Mouse (Mus musculus) G1E (cell line): ENCODE data around the gene Cdc42bpg. TPM values are rescaled to one million over a fixed set of nuclear protein-coding genes. Genes with fewer than 3 reads are reported as not detected.

Experiments
- ATAC-seq: 2 replicates; pipeline ENCODE4 v1.8.0; 2016; ENCODE audit warnings: mild to moderate bottlenecking; ENCODE audit not compliant: insufficient number of reproducible peaks, poor library complexity, low FRiP score, severe bottlenecking; ENCODE audit errors: extremely low read depth
- DNase-seq: peaks from one replicate; pipeline ENCODE4 v3.0.0; 2012; ENCODE audit warnings: low spot score
- H3K27me3 ChIP-seq: 2 replicates; pipeline ENCODE4 v1.6.1; 2012; ENCODE audit warnings: mild to moderate bottlenecking, low read length, inconsistent platforms; ENCODE audit not compliant: insufficient read depth
- H3K36me3 ChIP-seq: replicated peaks from 2 replicates; pipeline ENCODE3; 2012; ENCODE audit warnings: mild to moderate bottlenecking, inconsistent platforms
- H3K4me1 ChIP-seq: 2 replicates; pipeline ENCODE4 v1.6.1; 2012; ENCODE audit warnings: low read depth, low read length, inconsistent platforms, mixed read lengths; ENCODE audit not compliant: insufficient read depth
- H3K4me3 ChIP-seq: 2 replicates; pipeline ENCODE4 v1.5.1; 2012; ENCODE audit warnings: low read depth, mild to moderate bottlenecking, inconsistent platforms, low read length, moderate library complexity, mixed read lengths
- H3K9me3 ChIP-seq: replicated peaks from 2 replicates; pipeline ENCODE4 v1.6.1; 2012; ENCODE audit warnings: inconsistent platforms
- CTCF ChIP-seq: IDR thresholded peaks from 2 replicates; pipeline ENCODE4 v1.5.1; 2012; ENCODE audit warnings: low read depth, low read length, inconsistent platforms, mixed read lengths
- GATA1 ChIP-seq: IDR thresholded peaks from 2 replicates; pipeline ENCODE4 v1.6.1; 2012; ENCODE audit warnings: borderline replicate concordance, low read length, inconsistent platforms, mixed read lengths
- GATA2 ChIP-seq: IDR thresholded peaks from 2 replicates; pipeline ENCODE4 v1.6.1; 2012; ENCODE audit warnings: low read depth, low read length, inconsistent platforms, borderline replicate concordance
- POLR2AphosphoS5 ChIP-seq: IDR thresholded peaks from 2 replicates; pipeline ENCODE4 v1.6.1; 2012; ENCODE audit warnings: low read depth, low read length, inconsistent platforms; ENCODE audit not compliant: insufficient replicate concordance
- TAL1 ChIP-seq: conservative IDR thresholded peaks from 2 replicates; pipeline ENCODE4 v1.6.1; 2012; ENCODE audit warnings: low read depth, low read length, inconsistent platforms, mixed read lengths
- polyA plus RNA-seq: library from polyadenylated mRNA; stranded (reverse); fragments of >175 nt; gene quantifications from 2 replicates; pipeline ENCODE4 v1.2.3, GENCODE M21; 2012
- total RNA-seq, 2 experiments: library from RNA; stranded (forward) in 1 of 2; stranded (reverse) in 1 of 2; fragments of 200-1000 nt in 1 of 2; fragments of >200 nt in 1 of 2; fragmentation: Nextera tagmentation in 1 of 2; gene quantifications; 2 replicates each; pipeline ENCODE4 v1.2.3; 2014 to 2017

The Cdc42bpg gene
- total and polyA plus RNA-seq, 3 experiments, result 2.0 to 14.1 (median 5.0) TPM

DNA sequence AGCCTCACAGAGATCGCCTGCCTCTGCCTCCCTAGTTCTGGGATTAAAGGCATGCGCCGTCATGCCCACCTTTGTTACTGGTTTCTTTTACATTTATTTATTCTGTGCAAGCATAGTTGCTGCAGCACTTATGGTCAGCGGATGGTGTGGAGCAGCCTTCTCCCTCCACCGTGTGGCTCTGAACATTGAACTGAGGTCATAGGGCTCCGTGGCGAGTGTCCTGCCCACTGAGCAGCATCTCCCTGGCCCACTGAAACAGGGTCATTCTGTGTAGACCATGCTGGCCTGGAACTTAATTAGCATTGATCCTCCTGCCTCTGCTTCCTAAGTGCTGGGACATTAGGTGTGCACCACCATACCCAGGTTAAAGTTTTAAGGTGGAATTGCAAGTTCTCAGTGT lies 25.7 kb upstream of the Cdc42bpg start:
- no peak for DNase-seq
- Histone ChIP-seq H3K9me3 (no peaks in the 10 kb centered on the region), H3K4me1 (peaks cover 95% of the 10 kb centered on the region), H3K27me3 (no peaks in the 10 kb centered on the region), H3K36me3 (peaks cover 70% of the 10 kb centered on the region), H3K4me3 (no peak overlapping the region; the same call in 1 of the 2 replicates)
- TF ChIP-seq GATA1, result no peak
- TF ChIP-seq GATA2, result no peak
- no peak for TF ChIP-seq CTCF
- TF ChIP-seq POLR2AphosphoS5, result no peak
- no peak for TF ChIP-seq TAL1
- ATAC-seq, result no peak

DNA sequence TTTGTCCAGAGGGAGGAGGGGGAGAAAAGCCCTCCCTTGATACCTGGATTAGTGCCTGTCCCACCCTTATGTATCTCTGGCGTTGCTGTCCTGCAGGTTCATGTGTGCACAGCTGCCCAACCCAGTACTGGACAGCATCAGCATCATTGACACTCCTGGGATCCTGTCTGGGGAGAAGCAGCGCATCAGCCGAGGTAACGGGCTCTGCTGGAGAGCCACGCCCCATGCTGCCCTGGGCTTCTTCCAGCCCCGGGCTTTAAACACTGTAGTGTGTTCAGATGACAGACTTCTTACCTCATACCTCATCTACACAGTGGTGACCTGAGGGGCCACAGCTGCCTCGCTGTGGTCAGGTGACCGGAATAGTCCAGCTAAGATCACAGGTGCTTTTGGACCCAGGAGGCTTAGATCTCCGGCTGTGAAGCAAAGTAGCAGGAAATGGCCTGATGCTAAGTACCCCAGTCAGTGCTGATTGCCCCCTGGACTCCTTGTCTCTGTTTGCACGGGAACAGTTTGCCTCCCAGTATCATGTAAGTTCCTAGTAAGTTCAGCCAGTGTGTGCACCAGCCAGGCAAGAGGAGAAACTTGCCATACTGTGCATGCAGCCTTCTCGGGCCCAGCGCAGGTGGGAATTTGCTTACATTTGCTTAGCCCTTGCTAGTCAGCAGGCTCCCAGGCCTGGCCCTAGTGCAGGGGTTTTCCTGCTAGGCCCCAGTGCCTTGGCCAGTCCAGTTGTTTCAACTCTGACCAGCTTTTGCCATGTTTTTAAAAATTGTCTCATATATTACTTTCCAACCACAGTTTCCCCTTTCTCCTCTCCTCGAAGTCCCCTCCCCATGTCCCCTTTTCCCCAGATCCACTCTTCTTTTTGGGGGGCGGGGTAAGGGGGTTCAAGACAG lies 24.9 kb upstream of the Cdc42bpg start:
- ATAC-seq, result no peak
- no peak for DNase-seq
- Histone ChIP-seq H3K9me3 (no peaks in the 10 kb centered on the region), H3K36me3 (peaks cover 78% of the 10 kb centered on the region), H3K27me3 (no peaks in the 10 kb centered on the region), H3K4me3 (peak overlapping the region; percentile 8; the same call in 1 of the 2 replicates), H3K4me1 (peaks cover 96% of the 10 kb centered on the region)
- TF ChIP-seq TAL1, result no peak
- TF ChIP-seq CTCF, result no peak
- TF ChIP-seq GATA2, result no peak
- TF ChIP-seq GATA1, result no peak

DNA sequence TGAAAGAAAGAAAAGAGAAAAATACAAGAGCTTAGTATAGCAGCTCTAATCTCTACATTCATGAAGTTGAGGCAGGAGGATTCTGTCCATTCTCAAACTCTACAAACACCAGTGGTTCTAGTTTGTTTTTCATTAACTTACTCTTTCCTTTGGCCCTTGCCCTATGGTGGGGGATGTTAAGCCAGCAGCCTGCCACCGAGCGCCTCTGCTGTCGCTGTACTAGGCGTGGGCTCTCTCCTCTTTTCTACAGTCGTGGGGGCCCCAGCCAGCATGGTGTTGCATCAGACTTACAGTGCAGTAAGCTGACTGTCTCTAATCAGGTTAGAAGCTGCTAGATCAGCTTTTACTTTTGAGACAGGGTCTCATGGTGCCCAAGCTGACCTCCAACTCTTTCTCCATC lies 23.3 kb upstream of the Cdc42bpg start:
- Histone ChIP-seq H3K9me3 (no peaks in the 10 kb centered on the region), H3K4me1 (peaks cover 99% of the 10 kb centered on the region), H3K27me3 (no peaks in the 10 kb centered on the region), H3K36me3 (peaks cover 94% of the 10 kb centered on the region), H3K4me3 (no peak overlapping the region; the same call in 1 of the 2 replicates)
- TF ChIP-seq POLR2AphosphoS5, result no peak
- TF ChIP-seq GATA1, result no peak
- TF ChIP-seq CTCF, result no peak
- TF ChIP-seq GATA2, result no peak
- TF ChIP-seq TAL1, result no peak
- DNase-seq (no peak), ATAC-seq (no peak)

DNA sequence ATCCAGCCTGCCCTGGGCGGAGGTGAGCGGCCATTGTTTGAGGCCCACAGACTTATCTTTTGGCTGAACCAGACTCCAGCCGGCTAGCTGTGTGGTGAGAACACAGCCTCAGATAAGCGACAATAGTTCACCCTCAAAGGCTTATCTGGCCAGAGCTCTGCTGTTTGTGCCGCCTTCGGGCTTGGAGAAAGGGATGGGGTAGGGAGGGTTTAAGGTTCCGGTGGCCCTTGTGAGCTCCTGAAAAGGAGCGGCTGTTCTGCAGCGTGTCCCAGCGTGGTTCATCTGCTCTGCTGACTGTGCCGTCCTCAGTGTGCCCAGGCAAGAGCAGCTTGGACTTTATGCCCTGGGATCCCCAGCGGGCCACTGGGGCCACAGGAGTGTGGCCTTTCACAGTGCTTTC lies 21.8 kb upstream of the Cdc42bpg start:
- DNase-seq (peak; percentile 80), ATAC-seq (peak; percentile 76)
- Histone ChIP-seq H3K27me3 (no peaks in the 10 kb centered on the region), H3K4me3 (peak overlapping the region; percentile 62; the same call in 1 of the 2 replicates), H3K36me3 (peaks cover 94% of the 10 kb centered on the region), H3K9me3 (no peaks in the 10 kb centered on the region), H3K4me1 (peaks cover 97% of the 10 kb centered on the region)
- peak; percentile 60 for TF ChIP-seq TAL1
- TF ChIP-seq GATA2, result no peak

DNA sequence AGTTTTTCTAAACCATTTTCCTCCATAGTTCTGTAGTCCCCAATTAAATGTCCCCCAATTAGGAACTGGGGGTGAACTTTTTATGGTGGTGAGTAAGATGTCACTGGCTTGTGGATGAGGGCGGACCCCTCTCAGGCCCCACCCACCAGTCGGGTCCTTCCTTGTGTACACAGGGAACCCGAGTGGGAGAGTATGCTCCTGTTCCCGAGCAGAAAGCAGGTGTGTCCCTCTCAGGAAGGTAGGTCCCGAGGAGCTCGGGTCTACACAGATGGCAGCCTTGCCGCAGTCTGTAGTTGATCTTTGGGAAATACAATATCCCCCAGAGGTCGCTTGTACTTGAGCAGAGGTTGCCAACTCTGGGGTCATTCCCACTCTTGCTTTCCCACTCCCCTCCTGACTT lies 21.0 kb upstream of the Cdc42bpg start:
- peak overlapping the region; percentile 62; the same call in 1 of the 2 replicates for H3K4me3 ChIP-seq
- no peak for ATAC-seq
- H3K4me1 ChIP-seq, result peaks cover 97% of the 10 kb centered on the region
- DNase-seq, result no peak
- H3K27me3 ChIP-seq, result no peaks in the 10 kb centered on the region
- TF ChIP-seq CTCF (no peak), POLR2AphosphoS5 (no peak), GATA1 (no peak), GATA2 (no peak), TAL1 (no peak)
- H3K9me3 ChIP-seq, result no peaks in the 10 kb centered on the region
- peaks cover 94% of the 10 kb centered on the region for H3K36me3 ChIP-seq

DNA sequence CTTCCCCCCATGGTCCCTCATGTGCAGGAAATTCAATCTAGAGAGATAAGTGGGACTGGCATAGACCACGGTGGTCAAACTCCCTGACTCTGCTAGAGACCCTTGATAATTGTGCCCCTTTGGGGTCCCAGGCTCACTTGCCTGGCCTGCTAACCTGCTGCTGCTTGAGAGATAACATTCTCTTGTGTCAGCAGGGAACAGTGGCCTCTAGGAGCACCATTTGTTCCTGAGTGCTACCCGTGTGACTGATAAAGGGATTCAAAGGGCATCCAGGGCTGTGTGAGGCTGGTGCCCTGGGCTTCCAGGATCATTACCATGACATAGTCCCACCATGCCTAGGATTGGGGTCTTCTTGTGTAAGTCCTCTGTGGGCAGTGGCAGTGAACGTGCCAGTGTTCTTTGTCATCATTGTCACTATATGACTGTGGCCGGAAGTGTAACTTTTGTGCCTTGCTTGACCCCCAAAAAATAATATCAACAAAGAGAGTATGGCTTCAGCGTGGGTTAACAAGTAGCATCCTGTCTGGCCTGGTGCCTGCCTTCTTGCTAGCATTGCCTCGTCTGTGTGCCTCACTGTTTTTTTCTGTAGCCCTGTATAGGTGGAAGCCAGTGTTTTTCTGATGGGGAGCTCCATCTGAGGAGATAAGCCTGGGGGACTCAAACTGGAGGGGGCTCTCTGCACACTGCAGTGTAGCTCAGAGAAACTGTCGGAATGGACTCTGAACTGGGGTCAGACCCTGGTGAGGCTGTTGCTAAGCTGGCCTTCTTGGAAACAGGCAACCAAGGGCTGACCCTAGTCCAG lies 20.4 kb upstream of the Cdc42bpg start:
- Histone ChIP-seq H3K4me1 (peaks cover 96% of the 10 kb centered on the region), H3K27me3 (no peaks in the 10 kb centered on the region), H3K36me3 (peaks cover 90% of the 10 kb centered on the region), H3K9me3 (no peaks in the 10 kb centered on the region), H3K4me3 (peak overlapping the region; percentile 51; the same call in 1 of the 2 replicates)
- DNase-seq (no peak), ATAC-seq (no peak)
- TF ChIP-seq TAL1, result peak; percentile 49
- TF ChIP-seq POLR2AphosphoS5, result no peak
